Mouse (Mus musculus): ENCODE results near the gene Phrf1.
"Not testable (repeated sequence)": the region's sequence is repeated elsewhere in the genome, so short reads cannot be mapped to it uniquely, and the experiment has no call there.

The Phrf1 gene

DNA sequence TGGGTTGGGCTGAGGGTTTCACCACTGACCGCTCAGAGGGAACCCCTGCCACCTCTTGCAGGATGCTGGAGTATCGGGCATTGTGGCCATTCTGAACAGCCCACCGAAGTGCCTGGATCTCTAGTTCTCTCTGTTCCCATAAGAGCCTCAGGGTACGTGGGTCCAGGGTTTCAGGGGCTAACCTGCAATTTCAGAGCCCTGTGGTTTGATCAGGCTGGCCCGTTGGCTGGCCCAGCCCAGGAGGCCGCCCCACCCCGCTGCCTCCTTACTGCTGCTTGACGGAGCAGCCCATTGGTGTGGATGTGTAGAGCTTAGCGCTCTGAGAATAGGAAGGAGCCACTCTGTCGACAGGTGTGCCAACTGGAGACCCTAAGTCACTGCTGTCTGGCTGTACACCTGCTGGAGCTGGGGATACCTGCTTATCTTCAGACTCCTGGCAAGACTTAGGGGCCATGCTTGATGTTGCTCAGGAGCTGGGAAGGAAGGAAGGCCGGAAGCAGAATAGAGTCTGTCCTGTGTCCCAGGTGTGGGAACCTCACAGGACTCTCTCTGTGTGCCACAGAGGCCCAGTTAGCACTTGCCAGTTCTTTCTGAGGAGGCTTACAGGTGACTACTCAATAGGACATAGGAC is 14.9 kb upstream of the Phrf1 start, which contains the start of gene Lmntd2:
TSS of gene Lmntd2 (minus strand) at position 476 of the 631 bp plus-strand sequence.
- DNase-seq = no peak

DNA sequence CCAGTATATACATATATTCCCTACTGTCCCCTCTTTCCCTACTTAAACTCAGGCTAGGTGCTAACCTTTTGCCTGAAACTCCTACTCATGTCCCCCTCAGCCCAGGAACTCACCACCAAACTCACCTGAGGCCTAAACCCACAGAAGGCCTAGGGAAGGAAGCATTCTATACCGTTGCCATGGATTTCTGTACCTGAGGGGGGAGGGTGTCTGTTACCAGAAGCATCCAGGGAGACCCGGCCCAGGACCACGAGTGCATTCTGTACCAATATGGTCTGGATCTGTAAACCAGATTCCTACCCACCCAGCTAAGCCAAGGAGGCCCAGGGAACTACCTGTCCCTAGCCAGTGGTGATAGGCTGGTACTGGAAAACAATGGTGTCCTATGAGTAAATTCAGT is 14.3 kb upstream of the Phrf1 start:
- no peak for DNase-seq

DNA sequence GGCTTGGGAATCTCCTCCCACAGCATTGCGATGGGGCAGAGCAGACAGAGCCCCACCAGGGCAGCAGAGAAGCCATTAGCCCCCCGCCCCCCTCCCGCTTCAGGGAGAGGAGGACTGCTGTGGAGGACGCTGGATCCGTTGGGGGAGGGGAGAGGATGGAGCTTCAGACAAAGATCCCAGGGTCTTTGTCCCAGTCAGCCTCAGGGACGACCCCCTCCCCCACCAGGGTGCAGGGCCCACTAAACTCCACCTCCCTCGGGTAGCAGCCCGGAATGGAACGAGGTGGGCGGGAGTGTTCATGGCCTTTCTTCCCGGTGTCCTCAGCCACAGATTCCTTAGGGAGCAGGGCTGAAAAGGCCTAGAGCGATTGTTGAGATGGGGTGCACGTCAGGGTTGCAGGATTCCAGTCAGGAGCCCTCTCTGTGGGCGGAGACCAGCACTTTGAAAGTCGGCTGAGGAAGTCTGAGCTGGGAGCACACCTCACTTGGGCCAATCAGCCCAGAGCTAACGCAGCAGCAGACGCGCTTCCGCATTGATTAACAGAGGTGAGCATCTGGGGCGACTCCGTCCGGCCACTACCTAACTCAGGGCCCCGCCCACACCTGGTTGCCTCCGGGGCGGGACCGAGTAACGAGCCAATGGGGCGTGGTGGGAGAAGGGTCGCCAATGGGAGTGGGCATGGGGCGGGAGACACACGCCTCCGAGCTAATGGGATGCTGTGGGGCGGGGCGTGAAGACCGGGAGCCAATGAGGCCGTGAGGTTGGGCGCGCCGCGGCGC is 13.3 kb upstream of the Phrf1 start, which contains the start of gene Rassf7:
TSS of gene Rassf7 (plus strand) at position 760 of the 779 bp plus-strand sequence.
- peak; percentile 97 for DNase-seq

DNA sequence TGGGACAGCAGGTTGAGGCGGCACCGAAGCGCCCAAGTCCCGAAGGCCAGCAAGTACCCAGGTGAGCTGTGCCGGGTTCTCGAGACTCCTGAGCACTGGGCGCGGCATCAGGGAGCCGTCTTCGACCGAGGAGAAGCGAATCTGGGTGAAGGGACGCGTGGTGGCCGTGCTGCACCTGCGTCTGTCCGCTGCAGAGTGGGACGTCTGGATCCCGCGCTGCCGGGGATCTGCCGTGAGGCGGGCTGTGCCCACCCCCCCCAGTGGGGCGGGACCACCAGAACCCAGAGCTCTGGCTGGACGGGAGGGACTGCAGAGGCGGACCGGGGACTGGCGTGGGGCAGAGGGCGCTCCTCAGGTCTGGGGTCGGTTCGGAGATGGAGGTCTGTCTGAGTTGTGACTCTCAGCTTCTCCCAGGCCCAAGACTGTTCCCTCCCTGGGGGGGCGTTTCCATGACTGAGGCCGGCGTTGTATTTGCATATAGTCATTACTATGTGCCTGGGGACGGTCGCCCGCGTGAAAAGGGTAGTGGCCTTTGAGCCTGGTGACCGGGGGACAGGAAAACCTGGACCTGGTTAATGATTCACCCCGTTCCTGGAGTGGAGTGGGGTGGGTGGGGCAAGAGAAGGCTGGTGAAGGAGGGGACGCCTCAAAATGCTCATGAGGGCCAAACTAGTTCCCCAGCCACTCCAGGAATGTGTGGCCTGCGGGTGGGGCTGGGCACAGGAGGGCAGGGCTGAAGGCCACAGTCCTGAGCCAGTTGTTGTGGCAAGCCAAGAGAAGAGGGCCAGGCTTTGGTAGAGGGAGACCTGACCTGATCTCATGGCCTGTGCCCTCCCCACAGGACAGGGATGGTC is 12.5 kb upstream of the Phrf1 start:
- no peak for DNase-seq

DNA sequence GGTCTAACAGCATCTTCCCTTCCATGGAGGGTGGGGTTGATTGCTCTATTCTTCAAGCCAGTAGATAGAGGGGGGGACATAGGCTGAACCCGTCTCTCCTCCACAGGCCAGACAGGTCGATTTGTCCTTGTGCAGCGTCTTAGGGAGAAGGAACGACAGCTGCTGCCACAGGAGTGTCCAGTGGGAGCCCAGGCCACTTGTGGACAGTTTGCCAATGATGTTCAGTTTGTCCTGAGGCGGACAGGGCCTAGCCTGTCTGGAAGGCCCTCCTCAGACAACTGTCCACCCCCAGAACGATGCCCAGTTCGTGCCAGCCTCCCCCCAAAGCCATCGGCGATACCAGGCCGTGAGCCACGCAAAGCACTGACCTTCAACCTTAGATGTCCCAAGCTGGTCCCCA is 11.7 kb upstream of the Phrf1 start:
- no peak for DNase-seq

DNA sequence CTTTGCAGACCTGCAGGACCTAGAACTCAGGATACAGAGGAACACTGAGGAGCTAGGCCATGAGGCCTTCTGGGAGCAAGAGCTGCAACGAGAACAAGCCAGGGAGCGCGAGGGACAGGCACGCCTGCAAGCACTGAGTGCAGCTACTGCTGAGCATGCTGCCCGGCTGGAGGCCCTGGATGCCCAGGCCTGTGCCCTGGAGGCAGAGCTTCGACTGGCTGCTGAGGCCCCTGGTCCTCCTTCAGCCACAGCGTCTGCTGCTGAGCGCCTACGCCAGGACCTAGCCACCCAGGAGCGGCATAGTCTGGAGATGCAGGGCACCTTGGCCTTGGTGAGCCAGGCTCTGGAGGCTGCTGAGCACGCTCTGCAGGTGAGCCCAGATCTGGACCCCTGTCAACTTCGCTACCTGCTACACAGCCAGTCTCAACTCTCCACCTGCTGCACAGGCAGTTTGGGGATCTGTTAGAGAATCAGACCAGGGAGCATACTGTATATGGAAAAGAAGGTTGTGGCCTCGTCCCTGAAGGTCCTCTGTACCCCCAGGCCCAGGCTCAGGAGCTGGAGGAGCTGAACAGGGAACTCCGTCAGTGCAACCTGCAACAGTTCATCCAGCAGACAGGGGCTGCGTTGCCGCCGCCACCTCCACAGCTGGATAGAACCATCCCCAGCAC is 11.1 kb upstream of the Phrf1 start:
- no peak for DNase-seq

DNA sequence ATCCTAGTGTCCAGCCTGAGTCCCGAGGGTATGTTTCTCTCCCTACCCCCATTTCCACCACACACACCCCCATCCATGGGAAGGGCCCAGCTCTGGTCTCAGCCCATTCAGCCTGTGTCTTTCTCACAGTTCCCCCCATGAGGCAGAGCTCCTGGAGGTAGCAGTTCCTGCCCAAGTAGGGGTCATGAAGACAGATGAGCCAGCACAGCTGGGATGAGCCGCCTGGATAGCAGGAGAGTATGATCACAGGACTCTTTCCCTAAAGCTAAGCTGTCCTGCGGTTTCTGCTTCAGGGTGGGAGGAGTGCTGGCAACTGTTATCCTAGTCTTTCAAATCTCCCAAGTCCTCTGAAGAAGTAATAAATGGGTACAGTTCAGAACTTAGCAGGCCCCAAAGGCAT is 10.4 kb upstream of the Phrf1 start:
- DNase-seq = no peak

DNA sequence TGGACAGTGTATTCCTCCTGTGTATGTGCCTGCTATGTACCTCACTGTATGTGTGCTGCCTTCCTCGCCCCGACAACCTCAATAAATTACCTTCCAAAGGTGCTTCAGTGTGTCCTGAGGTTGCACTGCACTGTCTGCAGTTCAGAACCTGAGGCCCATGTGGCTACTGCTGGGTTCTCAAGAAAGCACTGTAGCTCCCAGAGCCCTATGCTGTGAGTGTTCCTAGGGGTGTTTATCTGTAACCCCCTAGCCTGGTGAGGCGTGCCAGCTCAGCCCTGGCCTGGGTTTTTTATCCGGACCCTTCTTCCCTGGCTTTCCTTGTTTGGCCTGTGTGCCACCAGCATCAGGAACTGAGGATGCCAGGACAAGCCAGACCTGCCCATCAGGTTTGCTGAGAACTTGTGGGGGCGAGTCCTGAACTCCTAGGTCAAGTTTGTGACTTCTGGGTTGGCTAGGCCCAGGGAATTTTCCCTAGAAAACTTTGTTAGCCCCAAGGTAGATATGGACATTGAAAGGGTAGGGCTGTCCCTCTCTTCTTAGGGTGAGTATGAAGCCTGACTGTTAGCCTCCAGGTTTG is 9.9 kb upstream of the Phrf1 start:
- no peak for DNase-seq

DNA sequence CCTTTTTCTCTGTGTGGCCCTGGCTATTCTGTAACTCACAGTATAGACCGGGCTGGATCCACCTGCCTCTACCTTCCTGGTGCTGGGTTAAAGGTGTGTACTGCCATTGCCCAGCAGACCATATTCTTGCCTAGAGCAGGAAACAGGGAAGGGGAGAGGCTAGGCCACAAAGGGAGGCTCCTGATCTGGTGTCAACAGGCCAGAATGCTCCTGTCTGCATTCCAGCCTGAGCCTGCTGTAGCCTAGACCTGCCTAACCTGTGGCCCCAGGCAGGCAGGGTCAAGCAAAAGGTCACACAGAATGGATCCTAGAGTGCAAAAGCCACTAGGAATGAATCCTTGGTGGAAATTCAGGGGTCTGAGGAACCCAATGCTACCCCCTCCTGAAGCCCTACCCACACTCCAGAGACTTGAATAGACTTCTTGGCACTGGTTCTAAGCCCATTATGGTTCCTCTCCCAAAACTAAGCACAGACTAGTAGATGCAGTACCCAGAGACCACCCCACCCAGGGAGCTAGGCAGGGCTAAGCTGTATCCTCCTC is 9.0 kb upstream of the Phrf1 start:
- DNase-seq = no peak

DNA sequence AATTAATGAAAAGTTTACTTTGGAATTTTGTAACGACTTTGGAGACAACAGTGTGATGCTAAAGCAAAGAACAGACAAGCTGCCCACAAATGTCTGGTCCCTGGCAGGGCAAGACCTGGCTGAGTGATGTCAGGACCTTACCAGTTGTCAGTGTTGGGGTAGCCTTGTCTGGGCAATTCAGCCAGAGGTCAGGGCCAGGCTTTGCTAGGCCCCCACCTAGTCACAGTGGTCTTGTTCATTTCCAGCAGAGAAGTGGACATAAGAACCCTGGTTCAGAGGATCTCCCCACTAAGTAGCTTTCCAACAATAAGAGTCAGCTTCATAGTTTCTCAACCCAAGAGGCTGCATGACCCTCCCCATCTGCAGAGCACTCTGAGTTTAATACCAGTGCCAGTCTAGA is 8.2 kb upstream of the Phrf1 start:
- DNase-seq = no peak

DNA sequence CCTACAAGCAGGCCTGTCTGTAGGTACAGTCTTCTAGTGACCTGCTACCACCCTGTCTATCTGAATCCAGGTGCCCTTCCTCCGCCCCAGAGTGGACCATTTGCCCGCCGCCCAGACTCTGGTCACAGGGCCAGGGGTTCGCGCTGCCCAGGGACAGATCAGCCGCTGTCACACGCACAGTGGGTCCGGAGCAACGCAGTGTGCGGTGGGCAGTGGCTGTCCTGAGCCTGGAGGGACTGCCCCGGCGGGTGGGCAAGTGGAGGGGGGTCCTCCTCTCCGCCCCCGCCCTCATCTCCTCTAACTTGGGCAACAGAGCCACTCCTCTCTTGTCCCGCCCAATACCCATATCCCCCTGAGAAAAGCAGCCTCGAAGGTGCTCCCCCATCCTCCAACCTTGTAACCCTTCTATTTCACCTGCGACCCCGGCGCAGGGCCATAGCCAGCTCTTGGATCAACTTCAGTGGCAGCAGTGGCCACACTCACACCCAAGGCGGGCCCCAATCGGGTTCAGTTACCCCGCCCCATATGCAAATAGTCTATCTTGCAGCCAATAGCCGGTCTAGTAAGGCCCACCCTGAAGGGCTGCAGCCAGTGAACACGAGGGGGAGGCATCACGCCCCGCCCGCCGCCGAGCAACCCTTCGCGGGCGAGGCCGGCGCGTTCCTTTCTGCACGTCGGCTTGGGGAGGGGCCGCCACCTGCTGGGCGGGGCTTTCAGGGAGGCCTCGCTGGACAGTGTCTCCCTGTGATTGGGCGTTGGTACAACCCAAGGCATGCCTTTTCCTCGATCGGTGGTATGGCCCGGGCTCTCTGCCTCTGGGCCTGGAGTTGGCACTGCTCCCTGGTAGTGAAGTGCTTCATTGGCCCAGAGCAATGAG is 7.1 kb upstream of the Phrf1 start:
- peak; percentile 92 for DNase-seq

DNA sequence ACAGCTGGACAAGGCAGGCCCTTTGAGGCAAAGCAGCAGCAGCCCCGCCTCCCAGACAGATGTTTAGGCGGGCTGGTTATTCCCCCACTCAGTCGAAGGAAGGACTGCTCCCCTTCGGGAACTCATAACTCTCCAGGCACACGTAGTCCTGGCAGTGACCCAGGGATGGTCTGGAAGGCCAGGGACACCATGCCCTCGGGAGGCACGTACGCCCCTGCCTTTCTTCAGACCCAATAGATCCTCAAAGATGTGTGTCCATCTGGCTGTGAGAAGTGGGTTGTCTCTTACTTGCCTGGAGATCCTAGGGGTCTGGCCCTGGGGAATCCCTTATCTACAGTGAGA is 6.5 kb upstream of the Phrf1 start:
- no peak for DNase-seq

DNA sequence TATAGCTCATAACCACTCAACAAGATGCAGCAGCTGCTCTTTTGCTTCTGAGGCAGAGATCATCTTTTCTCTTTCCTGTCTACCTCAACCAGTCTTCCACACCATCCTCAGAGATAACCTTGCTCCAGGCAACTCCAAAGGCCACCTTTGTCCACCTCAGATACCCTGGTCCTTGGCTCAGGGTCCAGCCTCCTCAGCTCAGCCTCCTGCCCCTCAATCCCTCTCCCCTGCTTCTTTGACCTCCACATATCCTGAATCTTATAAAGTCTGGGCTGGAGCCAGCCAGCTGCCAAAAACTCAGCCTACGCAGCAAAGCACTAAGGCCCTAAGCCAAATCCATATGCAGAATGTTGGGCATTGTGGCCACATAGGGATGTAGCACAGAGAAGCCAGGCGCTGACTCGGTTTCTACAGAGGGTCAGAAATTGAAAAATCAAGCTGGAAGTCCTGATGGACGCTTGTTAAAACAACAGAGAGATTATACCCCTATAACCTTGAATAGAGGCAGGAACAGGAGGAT is 5.8 kb upstream of the Phrf1 start:
- no peak for DNase-seq

DNA sequence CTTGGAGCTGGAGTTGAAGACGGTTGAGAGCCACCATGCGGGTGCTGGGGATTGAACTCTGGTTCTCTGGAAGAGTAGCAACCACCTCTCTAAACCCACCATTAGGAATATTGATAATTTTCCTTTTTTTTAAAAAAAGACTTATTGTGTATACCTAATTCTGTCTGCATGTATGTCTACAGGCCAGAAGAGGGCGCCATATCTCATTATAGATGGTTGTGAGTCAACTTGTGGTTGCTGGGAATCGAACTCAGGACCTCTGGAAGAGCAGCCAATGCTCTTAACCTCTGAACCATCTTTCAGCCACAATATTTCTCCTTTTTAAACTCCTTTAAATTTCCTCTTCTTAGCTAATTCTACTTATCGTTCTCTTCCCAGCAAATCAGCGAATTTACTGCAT is 2.0 kb upstream of the Phrf1 start:
- no peak for DNase-seq

DNA sequence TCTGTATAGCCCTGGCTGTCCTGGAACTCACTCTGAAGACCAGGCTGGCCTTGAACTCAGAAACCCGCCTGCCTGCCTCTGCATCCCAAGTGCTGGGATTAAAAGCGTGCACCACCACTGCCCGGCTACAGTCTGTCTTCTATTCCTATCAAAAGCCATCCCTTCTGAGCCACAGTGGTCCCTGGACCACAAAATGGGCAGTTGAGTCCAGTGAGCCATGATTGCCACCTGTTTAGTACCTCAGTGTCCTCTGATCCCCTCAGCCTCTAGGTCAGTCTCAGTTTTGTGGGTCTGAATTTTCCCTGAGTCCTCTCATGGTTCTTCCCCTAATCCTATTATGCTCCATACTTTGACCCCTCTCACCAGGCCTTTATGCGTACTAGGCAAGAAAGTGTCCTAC is 788 bp upstream of the Phrf1 start:
- DNase-seq = no peak

DNA sequence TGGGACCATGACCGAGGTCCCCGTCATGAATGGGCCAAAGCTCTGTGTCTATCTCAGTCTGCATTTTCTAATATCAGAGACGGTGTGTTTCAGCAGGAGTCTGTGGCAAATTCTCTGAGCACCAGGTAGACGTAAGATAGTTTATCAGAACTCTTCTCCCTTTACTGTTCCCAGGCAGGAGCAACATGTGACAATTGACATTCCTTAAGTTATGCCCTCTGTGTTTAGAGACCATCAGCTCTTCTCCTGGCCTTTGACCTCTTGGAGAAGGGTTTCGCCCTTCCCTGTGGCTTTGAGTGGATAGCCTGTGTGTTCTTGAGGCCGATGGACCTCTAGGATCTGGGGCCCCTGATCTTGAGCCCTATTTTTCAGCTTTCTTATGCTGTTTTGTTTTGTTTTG is 1.1 kb downstream of the Phrf1 start:
- no peak for DNase-seq

DNA sequence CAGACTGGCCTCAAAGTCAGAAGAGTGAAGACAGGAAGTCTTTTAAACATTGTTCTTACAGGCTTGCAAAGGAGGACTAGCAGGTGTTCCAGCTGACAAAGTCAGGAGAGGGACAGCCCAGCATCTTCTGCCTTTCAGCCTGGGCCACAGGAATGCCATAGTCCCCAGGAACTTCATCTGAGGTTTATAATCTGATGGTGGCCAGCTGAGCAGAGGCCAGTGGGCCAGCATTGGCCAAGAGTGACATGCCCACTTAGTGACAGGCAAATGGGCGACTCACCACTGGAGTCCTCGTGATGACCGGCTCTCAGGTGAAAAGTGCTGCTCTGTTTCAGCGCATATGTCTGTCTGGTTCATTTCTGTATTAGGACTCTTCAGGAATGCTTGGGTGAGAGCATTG is 2.0 kb downstream of the Phrf1 start:
- DNase-seq = no peak

DNA sequence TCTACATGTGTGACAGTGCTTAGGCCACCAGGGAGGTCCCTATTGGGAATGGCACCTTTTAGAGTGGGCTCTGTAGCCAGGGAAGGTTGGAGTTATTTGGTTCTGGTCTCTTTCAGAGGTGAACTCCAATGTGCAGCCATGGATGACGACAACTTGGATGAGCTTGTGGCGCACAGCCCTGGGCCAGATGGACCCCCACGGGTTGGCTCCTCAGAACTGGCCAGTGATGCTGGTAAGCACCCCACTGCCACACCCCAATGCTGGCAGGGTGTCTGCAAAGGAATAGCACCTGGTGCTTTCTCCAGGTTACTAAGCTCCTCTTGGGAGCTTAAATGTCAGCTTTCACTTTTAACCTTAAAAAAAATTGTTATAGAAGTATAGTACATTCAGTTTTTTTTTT is 2.5 kb downstream of the Phrf1 start:
- no peak for DNase-seq

DNA sequence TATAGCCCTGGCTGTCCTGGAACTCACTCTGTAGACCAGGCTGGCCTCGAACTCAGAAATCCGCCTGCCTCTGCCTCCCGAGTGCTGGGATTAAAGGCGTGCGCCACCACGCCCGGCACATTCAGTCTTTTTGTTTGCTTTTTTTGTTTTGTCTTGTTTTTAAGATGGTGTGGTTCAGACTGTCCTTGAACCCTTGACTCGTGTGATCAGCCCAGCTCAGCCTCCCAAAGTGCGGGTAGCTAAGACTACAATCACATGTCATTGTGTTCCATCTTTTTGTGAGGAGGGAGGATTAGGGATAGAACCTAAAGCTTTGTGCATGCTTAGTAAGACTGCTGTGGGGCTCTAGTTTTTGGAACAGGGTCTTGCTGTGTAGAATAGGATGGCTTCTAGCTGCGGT is 3.0 kb downstream of the Phrf1 start:
- DNase-seq = no peak

DNA sequence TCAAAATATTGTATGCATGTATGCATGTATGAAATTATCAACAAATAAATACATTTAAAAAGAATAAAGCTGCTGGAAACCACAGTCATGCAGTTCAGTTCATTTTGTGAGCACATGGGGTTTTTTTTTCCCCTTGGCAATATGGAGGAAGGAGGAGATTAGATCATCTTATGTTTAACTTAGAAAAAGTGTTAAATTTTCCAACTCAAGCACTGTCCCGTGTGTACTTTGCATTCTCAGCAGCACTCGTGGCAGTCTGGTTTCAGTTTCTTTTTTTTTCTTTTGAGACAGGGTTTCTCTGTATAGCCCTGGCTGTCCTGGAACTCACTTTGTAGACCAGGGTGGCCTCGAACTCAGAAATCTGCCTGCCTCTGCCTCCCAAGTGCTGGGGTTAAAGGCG is 21.9 kb downstream of the Phrf1 start:
- not testable (repeated sequence) for DNase-seq

DNA sequence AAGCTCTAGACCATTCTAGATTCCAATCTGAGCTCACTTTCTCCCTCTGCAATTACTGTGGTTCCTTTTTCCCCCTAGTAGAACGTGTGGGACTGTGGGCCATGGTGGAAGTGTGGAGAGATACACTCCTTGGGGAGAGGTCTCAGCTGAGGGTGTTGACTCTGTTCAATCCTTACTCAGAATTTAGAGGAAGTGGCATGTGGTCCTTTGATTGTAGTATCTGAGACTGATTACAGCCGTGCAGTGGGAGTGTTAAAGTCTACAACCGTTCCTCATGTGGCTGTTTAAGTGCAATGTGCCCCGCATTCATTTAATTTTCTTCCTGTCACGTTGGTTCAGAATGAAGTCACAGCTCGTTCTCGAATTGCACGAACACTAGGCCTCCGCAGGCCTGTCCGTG is 27.6 kb downstream of the Phrf1 start:
- no peak for DNase-seq

Measured in thymus, postnatal 25 days (tissue).